Mouse (Mus musculus): Measurements from ENCODE around the gene Slc24a3. TPM values are rescaled to one million over a fixed set of nuclear protein-coding genes. Genes with fewer than 3 reads are reported as not detected.

The Slc24a3 gene
- total RNA-seq, 2 experiments from 2014 or later: 1.3 to 2.0 TPM

DNA sequence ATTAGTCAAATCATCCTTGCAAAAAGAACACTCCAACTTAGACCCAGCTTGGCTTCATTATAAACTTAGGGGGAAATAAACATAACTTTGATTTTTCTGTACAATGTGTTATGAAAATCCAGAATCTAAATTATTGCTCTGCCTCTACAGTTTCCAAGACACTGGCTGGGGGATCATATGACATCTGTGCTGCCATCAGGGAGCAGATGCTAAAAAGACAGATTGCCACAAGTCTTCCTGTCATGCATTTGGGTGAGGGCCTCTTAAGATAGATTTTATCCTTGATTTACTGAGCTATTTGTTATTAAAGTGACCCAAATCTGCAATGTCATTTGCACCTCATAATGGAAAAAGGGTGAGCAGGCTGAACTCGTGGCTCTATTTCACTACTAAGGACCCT is 99.2 kb downstream of the Slc24a3 start:
- DNase-seq: no peak
- no peak overlapping the region for H3K27ac ChIP-seq
- H3K4me3 ChIP-seq: no peak overlapping the region
- intact Hi-C loops (cut with DNase I): no loop called here
- no peak for TF ChIP-seq CTCF (IDR thresholded peaks at IDR 0.05)

DNA sequence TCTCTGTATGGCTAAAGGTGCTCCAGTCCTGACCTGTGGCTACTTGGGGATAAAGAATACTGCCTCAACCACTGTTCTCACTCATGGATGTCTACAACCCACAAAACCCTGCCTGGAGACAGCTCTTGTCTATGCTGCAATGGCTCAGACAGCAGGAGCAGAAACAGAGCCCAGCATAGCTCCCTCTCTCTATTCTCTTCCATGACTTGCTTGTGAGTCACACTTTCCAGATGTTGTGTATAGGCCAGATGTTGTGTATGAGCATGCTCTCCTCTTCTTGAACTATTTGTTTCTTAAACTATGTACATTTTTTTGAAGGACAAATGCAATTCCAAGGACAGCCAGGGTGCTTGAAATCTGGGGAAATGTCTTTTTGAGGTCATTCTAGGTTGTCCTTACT is 101.4 kb downstream of the Slc24a3 start:
- no peak for DNase-seq
- intact Hi-C loops (cut with DNase I): no loop called here
- no peak overlapping the region for H3K27ac ChIP-seq
- no peak for TF ChIP-seq CTCF (IDR thresholded peaks at IDR 0.05)
- no peak overlapping the region for H3K4me3 ChIP-seq

DNA sequence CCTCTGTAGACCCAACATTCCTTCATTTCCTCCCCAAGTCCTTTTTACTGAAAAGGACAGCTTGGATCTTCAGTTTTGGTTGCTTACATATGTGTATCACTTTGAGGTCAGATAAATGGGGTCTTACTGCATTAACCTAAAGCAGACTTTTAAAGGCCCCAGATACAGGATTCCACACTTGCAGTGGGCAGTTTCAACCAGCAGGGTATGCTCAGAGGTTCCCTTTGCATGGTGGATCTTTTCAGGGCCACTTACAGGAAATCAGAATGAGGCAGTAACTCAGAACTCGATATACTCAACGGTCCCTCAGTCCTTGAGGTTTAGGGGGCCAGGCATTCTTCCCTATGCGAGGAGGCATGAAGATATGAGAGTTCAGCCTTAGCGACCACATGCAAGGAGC is 101.9 kb downstream of the Slc24a3 start:
- Histone ChIP-seq H3K27ac (no peak overlapping the region), H3K4me3 (no peak overlapping the region)
- no peak for DNase-seq
- TF ChIP-seq CTCF (IDR thresholded peaks at IDR 0.05): no peak
- intact Hi-C loops (cut with DNase I): no loop called here

GRCm38 (mm10) chr2:145274016-145274677 is 106.6 kb downstream of the Slc24a3 start:
- no peak for TF ChIP-seq CTCF (IDR thresholded peaks at IDR 0.05)
- H3K27ac ChIP-seq: no peak overlapping the region
- intact Hi-C loops (cut with DNase I): no loop called here
- no peak for DNase-seq
- no peak overlapping the region for H3K4me3 ChIP-seq

- no peak for DNase-seq
- intact Hi-C loops (cut with DNase I): no loop called here
- no peak for TF ChIP-seq CTCF (IDR thresholded peaks at IDR 0.05)
- H3K27ac ChIP-seq: no peak overlapping the region
- no peak overlapping the region for H3K4me3 ChIP-seq
Measured at GRCm38 (mm10) chr2:145279336-145279735, 111.8 kb downstream of the Slc24a3 start.

DNA sequence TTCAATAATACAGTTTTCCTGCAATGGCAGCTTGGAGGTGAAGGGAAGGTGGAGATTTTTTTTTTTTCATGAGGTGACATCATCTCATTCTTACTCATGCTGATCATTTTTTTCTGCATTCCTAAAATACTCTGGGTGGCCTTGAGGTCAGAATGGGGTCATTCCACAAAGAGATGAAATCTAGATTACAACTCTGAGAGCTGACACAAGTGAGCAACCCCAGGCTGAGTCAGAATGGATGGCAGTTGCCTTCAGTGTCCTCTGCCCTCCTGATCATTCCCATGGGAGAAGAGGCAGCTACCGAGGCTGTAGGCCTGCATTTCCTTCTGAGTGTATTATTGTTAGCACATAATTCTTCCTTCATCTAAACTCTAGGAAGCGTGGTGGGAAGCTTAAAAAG is 116.2 kb downstream of the Slc24a3 start:
- intact Hi-C loops (cut with DNase I): no loop called here
- TF ChIP-seq CTCF (IDR thresholded peaks at IDR 0.05): no peak
- Histone ChIP-seq H3K27ac (no peak overlapping the region), H3K4me3 (no peak overlapping the region)
- peak; percentile 20 for DNase-seq

- intact Hi-C loops (cut with DNase I): no loop called here
- H3K4me3 ChIP-seq: no peak overlapping the region
- peak overlapping the region; percentile 35 for H3K27ac ChIP-seq
- no peak for TF ChIP-seq CTCF (IDR thresholded peaks at IDR 0.05)
- DNase-seq: peak; percentile 24
Measured at GRCm38 (mm10) chr2:145288501-145288900, 120.9 kb downstream of the Slc24a3 start.

DNA sequence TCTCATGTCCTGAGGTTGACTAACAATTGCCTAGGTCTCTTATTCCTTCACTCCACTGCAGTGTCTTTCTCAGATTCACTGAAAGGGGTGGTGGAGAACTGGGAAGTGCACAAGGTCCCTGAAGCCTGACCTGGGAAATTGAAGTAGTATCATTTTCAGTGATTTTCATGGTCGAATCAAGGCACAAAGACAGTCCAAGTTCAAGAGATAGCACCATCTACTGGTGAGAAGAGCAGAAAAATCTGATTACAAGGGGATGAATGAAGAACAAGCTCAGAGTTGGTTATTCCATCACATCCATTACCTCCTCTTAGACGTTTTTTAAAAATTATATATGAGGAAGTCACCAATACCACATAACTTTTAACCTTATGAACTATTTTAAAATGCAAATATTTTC is 123.9 kb downstream of the Slc24a3 start:
- DNase-seq: no peak
- H3K4me3 ChIP-seq: no peak overlapping the region
- intact Hi-C loops (cut with DNase I): loop anchor here (2.0 to 10.0 kb wide), 3 partner anchors 131 to 293 kb away; no protein-coding TSS in a partner anchor
- TF ChIP-seq CTCF (IDR thresholded peaks at IDR 0.05): peak; percentile 62
- H3K27ac ChIP-seq: no peak overlapping the region

- H3K27ac ChIP-seq: no peak overlapping the region
- TF ChIP-seq CTCF (IDR thresholded peaks at IDR 0.05): no peak
- no peak overlapping the region for H3K4me3 ChIP-seq
- DNase-seq: no peak
- intact Hi-C loops (cut with DNase I): loop anchor here (10.0 kb wide), 2 partner anchors 223 to 293 kb away; no protein-coding TSS in a partner anchor
Measured at GRCm38 (mm10) chr2:145292196-145292595, 124.6 kb downstream of the Slc24a3 start.

GRCm38 (mm10) chr2:145292816-145293215 is 125.3 kb downstream of the Slc24a3 start:
- TF ChIP-seq CTCF (IDR thresholded peaks at IDR 0.05): no peak
- intact Hi-C loops (cut with DNase I): loop anchor here (10.0 kb wide), 2 partner anchors 222 to 292 kb away; no protein-coding TSS in a partner anchor
- no peak for DNase-seq
- Histone ChIP-seq H3K4me3 (no peak overlapping the region), H3K27ac (no peak overlapping the region)

DNA sequence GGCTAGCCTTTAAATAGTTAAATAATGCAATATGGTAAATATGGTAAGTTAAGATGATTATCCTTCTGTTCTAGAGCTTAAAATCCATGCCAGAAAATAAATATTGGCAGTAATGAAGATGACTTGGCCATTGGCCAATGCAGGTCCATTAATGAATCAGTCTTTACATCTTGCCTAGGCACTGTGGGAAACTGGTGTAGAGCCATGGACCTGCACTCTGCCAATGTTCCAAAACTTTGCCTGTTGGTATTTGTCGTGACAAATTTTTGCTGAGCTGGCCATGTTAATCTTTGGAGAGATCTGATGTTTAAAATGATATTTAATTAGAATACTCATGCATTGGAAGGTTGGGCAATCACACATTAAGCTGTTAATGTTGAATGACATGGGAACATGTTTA is 129.4 kb downstream of the Slc24a3 start:
- no peak for DNase-seq
- no peak overlapping the region for H3K27ac ChIP-seq
- intact Hi-C loops (cut with DNase I): loop anchor here (10.0 kb wide), 2 partner anchors 218 to 288 kb away; no protein-coding TSS in a partner anchor
- no peak for TF ChIP-seq CTCF (IDR thresholded peaks at IDR 0.05)
- no peak overlapping the region for H3K4me3 ChIP-seq

GRCm38 (mm10) chr2:145299914-145300699 is 132.6 kb downstream of the Slc24a3 start:
- no peak for DNase-seq
- intact Hi-C loops (cut with DNase I): loop anchor here (10.0 kb wide), 2 partner anchors 215 to 285 kb away; no protein-coding TSS in a partner anchor
- TF ChIP-seq CTCF (IDR thresholded peaks at IDR 0.05): no peak
- Histone ChIP-seq H3K27ac (no peak overlapping the region), H3K4me3 (no peak overlapping the region)

- no peak for DNase-seq
- H3K4me3 ChIP-seq: no peak overlapping the region
- no peak overlapping the region for H3K27ac ChIP-seq
- TF ChIP-seq CTCF (IDR thresholded peaks at IDR 0.05): no peak
- intact Hi-C loops (cut with DNase I): no loop called here
Measured at GRCm38 (mm10) chr2:145307231-145307883, 139.8 kb downstream of the Slc24a3 start.
